Mouse (Mus musculus): Measurements from ENCODE around the gene Serpind1.

Gene Serpind1

GRCm38 (mm10) chr16:17331116-17331515 lies at the start of gene Serpind1:
Gene Serpind1, plus strand, starts transcription at chr16:17331371.
- no peak for DNase-seq

GRCm38 (mm10) chr16:17283151-17283550 lies 48.0 kb upstream of the Serpind1 start:
- no peak for DNase-seq

- DNase-seq = no peak
Observed at GRCm38 (mm10) chr16:17287103-17287502, 44.1 kb upstream of the Serpind1 start.

GRCm38 (mm10) chr16:17291016-17291415 lies 40.2 kb upstream of the Serpind1 start:
- DNase-seq = no peak

- peak; percentile 25 to 72 for DNase-seq
Observed at GRCm38 (mm10) chr16:17292751-17293150, 38.4 kb upstream of the Serpind1 start.

GRCm38 (mm10) chr16:17300818-17301217 lies 30.4 kb upstream of the Serpind1 start:
- DNase-seq = no peak

GRCm38 (mm10) chr16:17303521-17304245 lies 27.5 kb upstream of the Serpind1 start:
- DNase-seq = no peak

- DNase-seq = no peak
Observed at GRCm38 (mm10) chr16:17307461-17307860, 23.7 kb upstream of the Serpind1 start.

GRCm38 (mm10) chr16:17309036-17309435 lies 22.1 kb upstream of the Serpind1 start:
- no peak for DNase-seq

- DNase-seq = no peak
Observed at GRCm38 (mm10) chr16:17312531-17312930, 18.6 kb upstream of the Serpind1 start.

GRCm38 (mm10) chr16:17316554-17316953 lies 14.6 kb upstream of the Serpind1 start:
- no peak for DNase-seq

GRCm38 (mm10) chr16:17321481-17321880 lies 9.7 kb upstream of the Serpind1 start:
- no peak for DNase-seq

- DNase-seq = no peak
Observed at GRCm38 (mm10) chr16:17324745-17325144, 6.4 kb upstream of the Serpind1 start.

- DNase-seq = no peak
Observed at GRCm38 (mm10) chr16:17326064-17326463, 5.1 kb upstream of the Serpind1 start.

GRCm38 (mm10) chr16:17329848-17330570 lies 1.2 kb upstream of the Serpind1 start:
- no peak for DNase-seq

GRCm38 (mm10) chr16:17331855-17332254 lies 684 bp downstream of the Serpind1 start:
- no peak for DNase-seq

- no peak for DNase-seq
Observed at GRCm38 (mm10) chr16:17334574-17334973, 3.4 kb downstream of the Serpind1 start.

GRCm38 (mm10) chr16:17336089-17336488 lies 4.9 kb downstream of the Serpind1 start:
- DNase-seq = no peak

GRCm38 (mm10) chr16:17339701-17340100 lies 8.5 kb downstream of the Serpind1 start:
- no peak for DNase-seq

GRCm38 (mm10) chr16:17340705-17341104 lies 9.5 kb downstream of the Serpind1 start:
- no peak for DNase-seq

GRCm38 (mm10) chr16:17341847-17342246 lies 10.7 kb downstream of the Serpind1 start:
- no peak for DNase-seq

GRCm38 (mm10) chr16:17345141-17345812 lies 14.1 kb downstream of the Serpind1 start:
- peak; percentile 13 to 20 for DNase-seq

GRCm38 (mm10) chr16:17345813-17346155 lies 14.6 kb downstream of the Serpind1 start:
- DNase-seq = no peak

- no peak for DNase-seq
Observed at GRCm38 (mm10) chr16:17346766-17347165, 15.6 kb downstream of the Serpind1 start.

Measured in kidney, adult 8-10 months (tissue).